Mouse (Mus musculus) intestine, postnatal 0 days (tissue): ENCODE measurements around the gene Stx1b. TPM values are rescaled to one million over a fixed set of nuclear protein-coding genes. Genes with fewer than 3 reads are reported as not detected.
A peak's percentile ranks its signal among the peaks of the same experiment; 100 is the strongest.

Source experiments
- ATAC-seq: fragments of 200-750 bp; cut with Nextera tagmentation; 2 replicates; pipeline ENCODE4 v1.8.0; 2017; ENCODE audit warnings: mild to moderate bottlenecking, moderate TSS enrichment, moderate library complexity
- H3K27ac ChIP-seq: fragments of 300-500 bp; sonication (generic); 2 replicates; pipeline ENCODE4 v1.5.1; 2014; ENCODE audit warnings: mild to moderate bottlenecking, low read depth, low read length, moderate library complexity
- H3K27me3 ChIP-seq: fragments of 300-500 bp; sonication (generic); replicated peaks from 2 replicates; pipeline ENCODE4 v1.6.1; 2014; ENCODE audit warnings: low read length, mixed read lengths; ENCODE audit not compliant: control insufficient read depth, insufficient read depth
- H3K36me3 ChIP-seq: fragments of 300-500 bp; sonication (generic); 2 replicates; pipeline ENCODE4 v1.6.1; 2014; ENCODE audit warnings: mild to moderate bottlenecking, moderate library complexity; ENCODE audit not compliant: control insufficient read depth, insufficient read depth
- H3K4me1 ChIP-seq: fragments of 300-500 bp; sonication (generic); replicated peaks from 2 replicates; pipeline ENCODE4 v1.6.1; 2014; ENCODE audit warnings: antibody characterized with exemption, low read length, mixed read lengths; ENCODE audit not compliant: control insufficient read depth, insufficient read depth
- H3K4me2 ChIP-seq: fragments of 300-500 bp; sonication (generic); replicated peaks from 2 replicates; pipeline ENCODE4 v1.6.1; 2014; ENCODE audit warnings: low read depth, mild to moderate bottlenecking, moderate library complexity
- H3K4me3 ChIP-seq: fragments of 300-500 bp; sonication (generic); 2 replicates; pipeline ENCODE4 v1.5.1; 2014; ENCODE audit warnings: low read depth, low read length
- H3K9ac ChIP-seq: fragments of 300-500 bp; sonication (generic); 2 replicates; pipeline ENCODE4 v1.6.1; 2014; ENCODE audit warnings: mild to moderate bottlenecking, low read depth, low read length
- H3K9me3 ChIP-seq: fragments of 300-500 bp; sonication (generic); 2 replicates; pipeline ENCODE4 v1.6.1; 2016; ENCODE audit warnings: mixed run types; ENCODE audit not compliant: control insufficient read depth
- CTCF ChIP-seq: sonication (generic); IDR thresholded peaks from 2 replicates; pipeline ENCODE4 v1.5.1; 2016; ENCODE audit warnings: low read depth, mild to moderate bottlenecking, control low read depth, antibody characterized with exemption, moderate library complexity
- WGBS: fragments of 180-500 bp; shearing (Covaris S2); extraction: QIAGEN DNeasy Blood & Tissue Kit; methylation state at CpG from one replicate; pipeline ENCODE4 v1.1.7; 2014; 5-methylcytosine and 5-hydroxymethylcytosine counted together
- polyA plus RNA-seq: library from polyadenylated mRNA; unstranded; fragments of >200 nt; fragmentation: Nextera tagmentation; extraction: Ambion mirVana; gene quantifications from 2 replicates; pipeline ENCODE4 v1.2.1, GENCODE M21; 2015

The Stx1b gene
- polyA plus RNA-seq, 1 experiment from 2014 or later = 0.74 TPM

DNA sequence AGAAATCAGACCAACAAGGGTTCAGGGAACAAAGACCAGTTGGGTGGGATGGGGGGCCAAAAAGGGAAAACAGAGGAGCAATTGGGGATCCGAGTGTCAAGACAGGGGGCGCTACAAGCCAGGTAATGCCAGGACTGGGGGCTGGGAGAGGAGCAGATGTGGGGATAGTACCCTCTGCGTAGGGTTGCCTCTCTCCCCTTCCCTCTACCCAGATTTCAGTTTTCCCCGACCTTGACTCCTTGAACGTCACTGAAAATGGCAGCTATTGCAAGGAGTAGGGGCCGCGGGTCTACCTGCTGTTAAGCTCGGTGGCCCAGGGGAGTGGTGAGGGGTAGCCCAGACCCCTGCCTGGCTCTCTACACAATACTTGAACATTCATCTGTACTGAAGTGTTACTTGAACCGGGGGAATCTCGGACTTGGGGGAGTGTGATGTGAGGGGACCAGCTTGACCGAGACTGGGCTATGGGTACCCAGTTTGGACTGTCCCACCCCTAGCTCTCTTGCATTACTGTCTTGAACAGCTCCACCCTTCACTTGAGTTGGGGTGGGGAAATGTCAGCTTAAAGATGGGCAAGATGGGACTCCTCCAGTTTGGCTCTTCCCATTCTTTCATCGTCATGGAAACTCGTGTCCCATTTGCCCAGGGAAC is 55.9 kb downstream of the Stx1b start:
- peak overlapping the region; percentile 80; the same call in 1 of the 2 replicates for H3K4me3 ChIP-seq
- 58% methylated on average over 13 of the region's 13 CpGs for WGBS

GRCm38 (mm10) chr7:127767671-127768345 is 56.5 kb downstream of the Stx1b start:
- Histone ChIP-seq H3K9me3 (no peaks in the 10 kb centered on the region), H3K4me1 (peaks cover 3% of the 10 kb centered on the region; the same call in 1 of the 2 replicates), H3K27ac (no peak overlapping the region), H3K4me3 (no peak overlapping the region), H3K27me3 (no peaks in the 10 kb centered on the region), H3K4me2 (no peak overlapping the region), H3K9ac (no peak overlapping the region), H3K36me3 (peaks cover 38% of the 10 kb centered on the region)
- 94% methylated on average over 19 of the region's 19 CpGs for WGBS
- TF ChIP-seq CTCF = no peak
- no peak for ATAC-seq

More for the DNA sequence above, 55.9 kb downstream of the Stx1b start:
- Histone ChIP-seq H3K9ac (no peak overlapping the region), H3K4me2 (peak overlapping the region; percentile 97), H3K9me3 (no peaks in the 10 kb centered on the region), H3K27ac (no peak overlapping the region), H3K4me1 (peaks cover 3% of the 10 kb centered on the region; the same call in 1 of the 2 replicates), H3K27me3 (no peaks in the 10 kb centered on the region), H3K36me3 (peaks cover 33% of the 10 kb centered on the region)
- ATAC-seq = 0 out of 2 replicates have a peak, but pooled peaks have one; percentile 1
- peak; percentile 47 for TF ChIP-seq CTCF

DNA sequence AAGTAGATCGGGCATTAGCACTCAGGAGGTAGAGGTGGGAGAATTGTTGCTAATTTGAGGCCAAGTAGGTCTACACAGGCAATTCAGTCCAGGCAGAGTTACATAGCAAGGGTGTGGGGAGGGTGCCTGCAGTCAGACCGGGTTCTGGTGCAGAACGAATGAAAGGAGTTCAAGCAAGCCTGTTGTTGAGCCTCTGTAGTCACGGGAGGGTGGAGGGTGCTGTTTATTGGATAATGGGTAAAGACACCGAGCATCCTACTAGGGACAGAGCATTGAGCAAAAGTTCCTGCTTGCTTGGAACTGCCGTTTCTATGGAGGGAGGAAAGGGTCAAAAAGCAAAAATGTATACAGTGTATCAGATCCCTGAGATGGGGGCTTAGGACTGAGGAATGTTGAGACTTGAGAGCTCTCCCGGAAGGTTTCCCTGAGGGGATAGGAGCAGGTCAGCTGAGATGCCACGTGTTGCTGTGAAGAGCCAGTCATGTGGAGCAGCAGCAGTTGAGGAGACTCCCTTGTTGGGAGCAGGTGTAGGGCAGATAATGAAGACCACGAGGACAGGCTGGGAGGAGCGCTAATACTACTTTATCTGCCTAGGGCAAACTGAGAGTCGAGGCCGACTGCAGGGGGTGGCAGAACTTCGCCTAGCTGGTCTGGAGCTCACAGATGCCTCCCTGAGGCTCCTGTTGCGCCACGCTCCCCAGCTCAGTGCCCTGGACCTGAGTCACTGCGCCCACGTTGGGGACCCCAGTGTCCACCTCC is 57.3 kb downstream of the Stx1b start:
- Histone ChIP-seq H3K4me1 (peaks cover 3% of the 10 kb centered on the region; the same call in 1 of the 2 replicates), H3K27me3 (no peaks in the 10 kb centered on the region), H3K9me3 (no peaks in the 10 kb centered on the region), H3K27ac (no peak overlapping the region), H3K4me2 (no peak overlapping the region), H3K9ac (no peak overlapping the region), H3K4me3 (no peak overlapping the region), H3K36me3 (peaks cover 43% of the 10 kb centered on the region)
- 72% methylated on average over 17 of the region's 17 CpGs for WGBS
- ATAC-seq = no peak
- no peak for TF ChIP-seq CTCF

DNA sequence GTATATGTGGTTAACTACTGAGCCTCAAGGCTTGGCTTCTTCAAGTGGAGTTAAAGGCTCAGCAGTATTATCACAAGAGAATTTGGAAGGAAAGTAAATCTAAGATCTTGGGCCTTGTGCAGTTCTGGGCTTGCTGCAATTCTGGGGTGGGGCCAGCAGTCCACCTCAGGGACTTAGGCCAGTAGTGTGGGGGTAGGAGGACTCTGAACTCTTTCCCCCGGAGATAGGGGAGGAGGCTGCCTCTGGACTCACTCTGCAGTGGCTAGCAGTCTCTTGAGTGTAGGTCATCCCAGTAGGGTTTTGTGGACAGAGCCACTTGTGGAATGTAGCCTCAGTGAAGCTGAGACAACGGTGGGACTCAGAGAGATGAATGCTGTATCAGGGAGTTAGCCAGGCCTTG is 58.6 kb downstream of the Stx1b start:
- no peak for ATAC-seq
- no peak for TF ChIP-seq CTCF
- 57% methylated on average over 2 of the region's 2 CpGs for WGBS

GRCm38 (mm10) chr7:127763642-127764041 is 60.7 kb downstream of the Stx1b start:
- Histone ChIP-seq H3K4me3 (no peak overlapping the region), H3K36me3 (peaks cover 50% of the 10 kb centered on the region), H3K4me1 (0 out of 2 replicates have a peak, but pooled peaks cover 3% of the 10 kb centered on the region), H3K4me2 (no peak overlapping the region), H3K9ac (no peak overlapping the region), H3K9me3 (no peaks in the 10 kb centered on the region), H3K27ac (no peak overlapping the region), H3K27me3 (no peaks in the 10 kb centered on the region)
- 87% methylated on average over 4 of the region's 4 CpGs for WGBS
- ATAC-seq = no peak
- no peak for TF ChIP-seq CTCF

More for the DNA sequence above, 58.6 kb downstream of the Stx1b start:
- H3K4me1 ChIP-seq = peaks cover 3% of the 10 kb centered on the region; the same call in 1 of the 2 replicates
- H3K9ac ChIP-seq = no peak overlapping the region
- H3K36me3 ChIP-seq = peaks cover 50% of the 10 kb centered on the region
- H3K4me2 ChIP-seq = no peak overlapping the region
- no peak overlapping the region for H3K27ac ChIP-seq
- no peak overlapping the region for H3K4me3 ChIP-seq
- no peaks in the 10 kb centered on the region for H3K9me3 ChIP-seq
- no peaks in the 10 kb centered on the region for H3K27me3 ChIP-seq

- ATAC-seq = peak; percentile 56
- Histone ChIP-seq H3K36me3 (peaks cover 50% of the 10 kb centered on the region), H3K9ac (no peak overlapping the region), H3K27ac (0 out of 2 replicates have a peak overlapping the region, but pooled peaks have one; percentile 3), H3K4me1 (no peaks in the 10 kb centered on the region), H3K4me3 (no peak overlapping the region), H3K27me3 (no peaks in the 10 kb centered on the region), H3K4me2 (no peak overlapping the region), H3K9me3 (no peaks in the 10 kb centered on the region)
- 23% methylated on average over 7 of the region's 7 CpGs for WGBS
- TF ChIP-seq CTCF = peak; percentile 98
These were observed 63.3 kb downstream of the Stx1b start for GRCm38 (mm10) chr7:127761026-127761425.
